Mouse (Mus musculus): ENCODE results near the gene Atg7. TPM values are rescaled to one million over a fixed set of nuclear protein-coding genes. Genes with fewer than 3 reads are reported as not detected.

Atg7 gene
- total and polyA plus RNA-seq, 3 experiments: 11.1 to 15.7 (median 14.8) TPM

GRCm38 (mm10) chr6:114904233-114904632 is 261.3 kb downstream of the Atg7 start:
- peaks cover 9 to 67% of the 10 kb centered on the region in 2 experiments for H3K36me3 ChIP-seq (replicated peaks in 1 of 2; ENCODE audit: control insufficient read depth in 1 of 2, insufficient read depth in 1 of 2, low read length in 1 of 2)
- in situ Hi-C loops (cut with MboI; ENCODE audit: low pct_ligation_motif_present, low pct_unique_long_range_greater_than_20kb, low sequenced_read_pairs): no loop called here
- peaks cover 3% of the 10 kb centered on the region for H3K9me3 ChIP-seq (replicated peaks; ENCODE audit: low read length)
- DNase-seq (ENCODE audit: extremely low read depth): no peak
- peaks cover 15 to 89% of the 10 kb centered on the region in 2 experiments for H3K4me1 ChIP-seq (ENCODE audit: control insufficient read depth in 1 of 2, insufficient read depth in 2 of 2)
- no peak overlapping the region for H3K9ac ChIP-seq (ENCODE audit: insufficient read depth, low read depth)
- H3K79me2 ChIP-seq (replicated peaks; ENCODE audit: control insufficient read depth, extremely low read depth, insufficient read depth, poor library complexity, severe bottlenecking): peaks cover 91% of the 10 kb centered on the region
- TF ChIP-seq EP300 (IDR thresholded peaks at IDR 0.05; ENCODE audit: low read length) (no peak), ETS1 (conservative IDR thresholded peaks at IDR 0.05; ENCODE audit: low read depth, low read length) (no peak), NELFE (IDR thresholded peaks at IDR 0.05; ENCODE audit: low read depth, low read length) (no peak), MYC (IDR thresholded peaks at IDR 0.05; ENCODE audit: low read depth, low read length) (no peak), ZNF384 (IDR thresholded peaks at IDR 0.05; ENCODE audit: low read depth, low read length) (no peak), ZMIZ1 (IDR thresholded peaks at IDR 0.05; ENCODE audit: low read depth, low read length) (no peak), ZC3H11A (IDR thresholded peaks at IDR 0.05; ENCODE audit: low read depth, low read length) (no peak), MAZ (IDR thresholded peaks at IDR 0.05; ENCODE audit: low read depth, low read length) (no peak), POLR2A (IDR thresholded peaks at IDR 0.05; ENCODE audit: low read depth, low read length) (no peak), KAT2A (IDR thresholded peaks at IDR 0.05; ENCODE audit: insufficient replicate concordance, low read length) (no peak)
- H3K4me3 ChIP-seq (replicated peaks in 1 of 3; ENCODE audit: low read depth in 2 of 3, low read length in 2 of 3, poor library complexity in 1 of 3): no peak overlapping the region
- dilution Hi-C loops (cut with MboI; ENCODE audit: extremely low pct_ligation_motif_present, extremely low pct_unique_long_range_greater_than_20kb, low sequenced_read_pairs): no loop called here
- H3K27me3 ChIP-seq (replicated peaks): no peaks in the 10 kb centered on the region
- no peak overlapping the region for H3K4me2 ChIP-seq (ENCODE audit: insufficient read depth, low read depth, poor library complexity, severe bottlenecking)
- H3K27ac ChIP-seq (ENCODE audit: insufficient read depth, low read depth): no peak overlapping the region

- H3K36me3 ChIP-seq (replicated peaks in 1 of 2; ENCODE audit: control insufficient read depth in 1 of 2, insufficient read depth in 1 of 2, low read length in 1 of 2): peaks cover 12 to 64% of the 10 kb centered on the region in 2 experiments
- dilution Hi-C loops (cut with MboI; ENCODE audit: extremely low pct_ligation_motif_present, extremely low pct_unique_long_range_greater_than_20kb, low sequenced_read_pairs): no loop called here
- no peak overlapping the region for H3K27ac ChIP-seq (ENCODE audit: insufficient read depth, low read depth)
- in situ Hi-C loops (cut with MboI; ENCODE audit: low pct_ligation_motif_present, low pct_unique_long_range_greater_than_20kb, low sequenced_read_pairs): loop anchor here (5.0 kb wide), 1 partner anchor 183 kb away; no protein-coding TSS in a partner anchor
- no peak overlapping the region for H3K4me2 ChIP-seq (ENCODE audit: insufficient read depth, low read depth, poor library complexity, severe bottlenecking)
- peaks cover 2% of the 10 kb centered on the region for H3K9me3 ChIP-seq (replicated peaks; ENCODE audit: low read length)
- peak; percentile 85 for TF ChIP-seq ETS1 (conservative IDR thresholded peaks at IDR 0.05; ENCODE audit: low read depth, low read length)
- TF ChIP-seq HCFC1 (IDR thresholded peaks at IDR 0.05; ENCODE audit: low read depth, low read length): no peak
- no peak for DNase-seq (ENCODE audit: extremely low read depth)
- H3K79me2 ChIP-seq (replicated peaks; ENCODE audit: control insufficient read depth, extremely low read depth, insufficient read depth, poor library complexity, severe bottlenecking): peaks cover 93% of the 10 kb centered on the region
- H3K9ac ChIP-seq (ENCODE audit: insufficient read depth, low read depth): no peak overlapping the region
- no peak overlapping the region for H3K4me3 ChIP-seq (replicated peaks in 1 of 3; ENCODE audit: low read depth in 2 of 3, low read length in 2 of 3, poor library complexity in 1 of 3)
- no peaks in the 10 kb centered on the region for H3K27me3 ChIP-seq (replicated peaks)
- H3K4me1 ChIP-seq (ENCODE audit: control insufficient read depth in 1 of 2, insufficient read depth in 2 of 2): peaks cover 17 to 87% of the 10 kb centered on the region in 2 experiments
Measured at GRCm38 (mm10) chr6:114904818-114905217, 261.9 kb downstream of the Atg7 start.

- H3K4me1 ChIP-seq (ENCODE audit: control insufficient read depth in 1 of 2, insufficient read depth in 2 of 2): peaks cover 17 to 84% of the 10 kb centered on the region in 2 experiments
- in situ Hi-C loops (cut with MboI; ENCODE audit: low pct_ligation_motif_present, low pct_unique_long_range_greater_than_20kb, low sequenced_read_pairs) (loop anchor here (5.0 kb wide), 1 partner anchor 183 kb away; no protein-coding TSS in a partner anchor), dilution Hi-C loops (cut with MboI; ENCODE audit: extremely low pct_ligation_motif_present, extremely low pct_unique_long_range_greater_than_20kb, low sequenced_read_pairs) (no loop called here)
- TF ChIP-seq ZKSCAN1 (IDR thresholded peaks at IDR 0.05; ENCODE audit: borderline replicate concordance, low read depth, low read length): no peak
- TF ChIP-seq MXI1 (IDR thresholded peaks at IDR 0.05; ENCODE audit: low read depth, low read length): no peak
- no peak for TF ChIP-seq POLR2A (IDR thresholded peaks at IDR 0.05; ENCODE audit: low read depth, low read length)
- TF ChIP-seq SMC3 (IDR thresholded peaks at IDR 0.05; ENCODE audit: low read depth, low read length): no peak
- no peak for TF ChIP-seq CHD1 (IDR thresholded peaks at IDR 0.05; ENCODE audit: low read depth, low read length)
- no peak overlapping the region for H3K4me3 ChIP-seq (replicated peaks in 1 of 3; ENCODE audit: low read depth in 2 of 3, low read length in 2 of 3, poor library complexity in 1 of 3)
- H3K27ac ChIP-seq (ENCODE audit: insufficient read depth, low read depth): no peak overlapping the region
- H3K4me2 ChIP-seq (ENCODE audit: insufficient read depth, low read depth, poor library complexity, severe bottlenecking): no peak overlapping the region
- H3K79me2 ChIP-seq (replicated peaks; ENCODE audit: control insufficient read depth, extremely low read depth, insufficient read depth, poor library complexity, severe bottlenecking): peaks cover 92% of the 10 kb centered on the region
- H3K36me3 ChIP-seq (replicated peaks in 1 of 2; ENCODE audit: control insufficient read depth in 1 of 2, insufficient read depth in 1 of 2, low read length in 1 of 2): peaks cover 9 to 61% of the 10 kb centered on the region in 2 experiments
- no peaks in the 10 kb centered on the region for H3K27me3 ChIP-seq (replicated peaks)
- no peaks in the 10 kb centered on the region for H3K9me3 ChIP-seq (replicated peaks; ENCODE audit: low read length)
- H3K9ac ChIP-seq (ENCODE audit: insufficient read depth, low read depth): no peak overlapping the region
- no peak for DNase-seq (ENCODE audit: extremely low read depth)
Measured at GRCm38 (mm10) chr6:114905253-114906028, 262.5 kb downstream of the Atg7 start.
